Mouse (Mus musculus): ENCODE data around the gene Igfbpl1. TPM values are rescaled to one million over a fixed set of nuclear protein-coding genes. Genes with fewer than 3 reads are reported as not detected.

Gene Igfbpl1
- polyA plus RNA-seq, 1 experiment from 2014 or later = not detected

DNA sequence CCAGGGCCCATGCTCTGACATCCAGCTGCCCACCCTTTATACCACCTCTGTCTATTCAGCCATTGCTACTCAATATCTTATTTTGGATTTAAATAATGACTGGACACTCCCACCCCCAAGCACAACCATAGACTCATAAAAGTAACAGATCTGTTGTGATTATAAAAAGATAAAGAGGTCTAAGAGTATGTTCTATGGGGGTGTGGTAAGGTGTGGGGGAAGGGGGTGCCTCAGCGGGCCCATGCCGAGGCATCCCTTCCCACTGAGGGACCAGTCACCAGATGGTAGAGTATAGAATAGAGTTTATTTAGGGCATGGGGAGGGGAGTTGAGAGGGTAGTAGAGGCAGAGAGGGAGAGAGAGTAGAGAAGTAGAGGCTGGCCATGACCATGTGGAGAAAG is 36.7 kb downstream of the Igfbpl1 start:
- no peak for ATAC-seq
- peaks cover 29% of the 10 kb centered on the region; the same call in 1 of the 2 replicates for H3K27me3 ChIP-seq (replicated peaks)
- H3K9me3 ChIP-seq (replicated peaks) = no peaks in the 10 kb centered on the region
- WGBS (ENCODE audit: insufficient replicate concordance) = 76% methylated on average over 2 of the region's 2 CpGs
- H3K27ac ChIP-seq = peak overlapping the region; percentile 53; the same call in 1 of the 2 replicates
- no peaks in the 10 kb centered on the region for H3K36me3 ChIP-seq
- H3K4me2 ChIP-seq = no peak overlapping the region
- peaks cover 5% of the 10 kb centered on the region for H3K4me1 ChIP-seq
- no peak overlapping the region for H3K9ac ChIP-seq
- H3K4me3 ChIP-seq = no peak overlapping the region

DNA sequence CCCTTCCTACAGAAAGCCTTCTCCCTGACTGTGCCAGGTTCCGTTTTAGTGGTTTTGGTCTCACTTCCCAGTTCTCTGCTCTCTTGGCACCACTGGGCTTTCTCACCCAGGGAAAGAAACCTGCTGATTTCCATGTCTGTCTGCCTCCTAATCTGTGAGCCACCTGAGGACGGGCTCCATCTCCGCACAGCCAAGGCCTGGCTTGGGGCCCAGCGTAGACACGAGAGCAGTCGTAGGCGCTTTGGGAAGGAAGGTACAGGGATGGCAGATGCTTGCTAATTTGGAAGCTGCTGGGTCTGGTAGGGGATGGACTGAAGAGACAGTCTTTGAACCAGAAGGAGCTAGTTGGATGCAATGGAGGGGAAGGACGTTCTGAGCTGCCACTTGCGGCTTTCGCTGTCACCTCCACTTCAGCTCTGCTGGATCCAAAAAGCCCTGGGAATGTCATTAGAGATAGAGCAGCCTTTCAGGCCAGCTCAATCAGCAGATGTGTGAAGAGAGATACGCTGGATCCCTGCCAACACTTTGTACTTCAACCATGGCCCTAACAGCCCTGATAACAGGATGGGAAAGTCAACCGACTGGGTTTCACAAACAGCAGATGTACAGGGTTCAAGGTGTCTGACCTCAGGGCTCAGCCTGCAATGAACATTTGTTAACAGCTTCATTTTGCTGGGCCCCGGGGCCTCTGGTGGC is 37.3 kb downstream of the Igfbpl1 start:
- Histone ChIP-seq H3K27me3 (replicated peaks) (peaks cover 27% of the 10 kb centered on the region; the same call in 1 of the 2 replicates), H3K4me1 (peaks cover 9% of the 10 kb centered on the region), H3K27ac (peak overlapping the region; percentile 53; the same call in 1 of the 2 replicates), H3K9me3 (replicated peaks) (no peaks in the 10 kb centered on the region), H3K36me3 (no peaks in the 10 kb centered on the region), H3K9ac (no peak overlapping the region), H3K4me2 (no peak overlapping the region), H3K4me3 (no peak overlapping the region)
- ATAC-seq = peak; percentile 75
- WGBS (ENCODE audit: insufficient replicate concordance) = 43% methylated on average over 13 of the region's 13 CpGs

DNA sequence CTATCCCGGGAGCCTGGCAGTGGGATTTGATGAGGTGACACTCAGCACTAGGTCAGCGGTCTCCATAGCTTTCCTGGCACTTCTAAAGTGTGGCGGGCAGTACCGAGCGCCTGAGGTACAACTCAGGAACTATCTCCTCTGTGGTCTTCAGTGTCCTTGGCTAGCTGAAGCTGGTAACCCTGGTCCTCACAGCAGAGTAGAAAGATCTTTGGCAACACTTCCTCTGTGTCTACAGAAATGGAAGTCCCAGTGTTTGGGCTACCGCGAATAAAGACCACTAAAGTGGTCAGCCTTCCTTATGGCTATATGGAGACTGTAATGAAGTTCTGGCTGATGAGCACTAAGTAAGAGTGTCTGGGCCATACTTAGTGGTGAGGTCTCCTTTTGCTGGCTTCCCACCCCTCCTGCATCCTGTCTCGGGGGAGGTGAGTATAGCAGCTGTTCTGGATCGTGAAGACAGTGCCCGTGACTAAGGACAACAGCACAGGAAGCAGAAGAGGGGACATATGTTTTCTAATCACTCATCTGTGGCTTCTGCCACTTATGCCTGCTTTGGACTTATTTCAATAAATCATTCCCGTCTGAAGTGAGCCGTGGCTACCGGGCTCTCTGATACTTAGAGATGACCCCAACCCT is 38.2 kb downstream of the Igfbpl1 start:
- peaks cover 19% of the 10 kb centered on the region; the same call in 1 of the 2 replicates for H3K27me3 ChIP-seq (replicated peaks)
- H3K4me2 ChIP-seq = no peak overlapping the region
- no peak overlapping the region for H3K27ac ChIP-seq

DNA sequence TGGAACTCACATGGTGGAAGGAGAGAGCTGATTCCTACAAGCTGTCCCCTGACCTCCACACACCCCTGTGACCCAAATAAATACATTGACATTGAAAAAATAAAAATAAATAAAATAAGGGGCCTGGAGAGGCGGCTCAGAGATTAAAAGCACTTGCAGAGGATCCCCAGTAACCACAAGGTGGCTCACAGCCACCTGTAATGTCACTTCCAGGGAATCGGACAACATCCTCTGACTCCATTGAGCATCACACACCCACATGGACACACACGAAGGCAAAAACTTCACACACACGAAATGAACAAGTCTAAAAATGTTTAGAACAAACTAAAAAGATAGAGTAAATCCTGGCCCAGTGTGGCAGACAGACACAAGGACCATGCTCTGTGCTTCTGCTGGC is 40.0 kb downstream of the Igfbpl1 start:
- 44% methylated on average over 4 of the region's 4 CpGs for WGBS (ENCODE audit: insufficient replicate concordance)
- Histone ChIP-seq H3K4me2 (no peak overlapping the region), H3K9ac (no peak overlapping the region), H3K4me3 (no peak overlapping the region), H3K4me1 (peaks cover 9% of the 10 kb centered on the region), H3K27me3 (replicated peaks) (peaks cover 10% of the 10 kb centered on the region; the same call in 1 of the 2 replicates), H3K9me3 (replicated peaks) (no peaks in the 10 kb centered on the region), H3K27ac (no peak overlapping the region), H3K36me3 (no peaks in the 10 kb centered on the region)
- ATAC-seq = no peak

More for the DNA sequence above, 38.2 kb downstream of the Igfbpl1 start:
- Histone ChIP-seq H3K4me1 (peaks cover 9% of the 10 kb centered on the region), H3K36me3 (no peaks in the 10 kb centered on the region), H3K9me3 (replicated peaks) (no peaks in the 10 kb centered on the region), H3K9ac (no peak overlapping the region), H3K4me3 (no peak overlapping the region)
- WGBS (ENCODE audit: insufficient replicate concordance) = 58% methylated on average over 13 of the region's 13 CpGs
- no peak for ATAC-seq

DNA sequence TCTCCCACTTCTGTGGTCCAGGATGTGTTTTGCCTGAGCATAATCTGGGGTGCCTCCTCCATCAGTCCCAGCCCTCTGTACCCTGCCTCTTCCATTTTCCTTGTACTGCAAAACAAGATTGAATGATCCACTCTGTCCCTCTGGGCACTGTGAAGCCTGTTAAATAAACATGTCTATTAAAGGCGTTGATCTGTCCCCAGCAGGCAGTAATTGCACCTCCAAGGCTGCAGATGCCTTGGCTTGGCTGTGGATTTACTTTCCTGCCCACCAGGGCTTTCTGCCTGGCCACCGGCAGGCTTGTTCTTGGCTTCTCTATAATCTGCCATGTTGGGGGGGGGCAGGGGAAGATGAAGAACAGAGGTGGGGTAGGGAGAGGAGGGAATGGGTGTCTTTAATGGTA is 40.8 kb downstream of the Igfbpl1 start:
- H3K27ac ChIP-seq = no peak overlapping the region
- no peak overlapping the region for H3K9ac ChIP-seq
- H3K4me3 ChIP-seq = no peak overlapping the region
- H3K36me3 ChIP-seq = no peaks in the 10 kb centered on the region
- H3K4me2 ChIP-seq = no peak overlapping the region
- peaks cover 10% of the 10 kb centered on the region; the same call in 1 of the 2 replicates for H3K27me3 ChIP-seq (replicated peaks)
- H3K4me1 ChIP-seq = peaks cover 9% of the 10 kb centered on the region
- no peaks in the 10 kb centered on the region for H3K9me3 ChIP-seq (replicated peaks)
- WGBS (ENCODE audit: insufficient replicate concordance) = 28% methylated on average over 2 of the region's 2 CpGs
- ATAC-seq = no peak

DNA sequence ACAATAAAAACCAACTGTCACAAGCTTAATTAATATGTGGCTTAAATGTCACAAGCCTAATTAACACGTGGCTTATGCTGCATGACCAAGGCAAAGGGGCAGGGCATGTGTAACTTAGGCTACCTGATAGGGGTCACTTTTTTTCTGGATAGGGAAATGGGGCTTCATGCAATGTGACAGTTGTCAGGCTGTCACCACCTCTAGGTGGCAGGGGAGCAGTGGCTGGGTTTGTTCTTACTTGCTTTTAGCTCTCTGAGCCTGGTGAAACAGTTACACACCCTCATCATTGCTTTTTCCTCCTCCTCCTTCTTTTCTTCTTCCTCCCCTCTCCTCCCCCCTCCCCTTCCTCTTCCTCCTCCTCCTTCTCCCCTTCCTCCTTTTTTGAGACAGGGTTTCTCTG is 43.1 kb downstream of the Igfbpl1 start:
- H3K9ac ChIP-seq = no peak overlapping the region
- H3K4me2 ChIP-seq = no peak overlapping the region
- no peak for ATAC-seq
- H3K27ac ChIP-seq = no peak overlapping the region
- H3K36me3 ChIP-seq = no peaks in the 10 kb centered on the region
- H3K9me3 ChIP-seq (replicated peaks) = no peaks in the 10 kb centered on the region
- H3K4me3 ChIP-seq = no peak overlapping the region
- WGBS (ENCODE audit: insufficient replicate concordance) = 33% methylated on average over 1 of the region's 1 CpGs
- peaks cover 10% of the 10 kb centered on the region; the same call in 1 of the 2 replicates for H3K27me3 ChIP-seq (replicated peaks)
- 0 out of 2 replicates have a peak, but pooled peaks cover 4% of the 10 kb centered on the region for H3K4me1 ChIP-seq

DNA sequence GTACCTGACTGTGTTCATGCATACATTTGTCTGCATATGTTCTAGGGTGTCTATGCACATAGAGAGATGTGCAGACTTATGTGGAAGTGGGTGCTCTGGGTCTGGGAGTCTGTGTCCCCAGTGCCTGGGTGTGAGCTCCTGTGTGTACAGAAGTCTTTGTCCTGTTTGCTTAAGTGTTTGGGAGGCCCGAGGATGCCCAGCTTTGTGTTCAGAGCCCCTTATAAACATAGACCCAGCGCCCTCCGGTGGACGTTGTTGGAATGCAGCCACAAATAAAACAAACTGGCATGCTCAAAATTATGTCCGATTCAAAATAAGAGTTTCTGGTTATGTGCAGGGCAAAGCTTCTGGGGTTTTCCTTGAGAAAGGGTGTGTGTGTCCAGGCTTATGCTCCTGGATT is 55.1 kb downstream of the Igfbpl1 start:
- Histone ChIP-seq H3K27me3 (replicated peaks) (peaks cover 49% of the 10 kb centered on the region), H3K27ac (no peak overlapping the region), H3K4me2 (no peak overlapping the region), H3K4me3 (no peak overlapping the region), H3K36me3 (no peaks in the 10 kb centered on the region), H3K9ac (no peak overlapping the region), H3K4me1 (peaks cover 23% of the 10 kb centered on the region), H3K9me3 (replicated peaks) (no peaks in the 10 kb centered on the region)
- no peak for ATAC-seq
- 5% methylated on average over 5 of the region's 5 CpGs for WGBS (ENCODE audit: insufficient replicate concordance)

DNA sequence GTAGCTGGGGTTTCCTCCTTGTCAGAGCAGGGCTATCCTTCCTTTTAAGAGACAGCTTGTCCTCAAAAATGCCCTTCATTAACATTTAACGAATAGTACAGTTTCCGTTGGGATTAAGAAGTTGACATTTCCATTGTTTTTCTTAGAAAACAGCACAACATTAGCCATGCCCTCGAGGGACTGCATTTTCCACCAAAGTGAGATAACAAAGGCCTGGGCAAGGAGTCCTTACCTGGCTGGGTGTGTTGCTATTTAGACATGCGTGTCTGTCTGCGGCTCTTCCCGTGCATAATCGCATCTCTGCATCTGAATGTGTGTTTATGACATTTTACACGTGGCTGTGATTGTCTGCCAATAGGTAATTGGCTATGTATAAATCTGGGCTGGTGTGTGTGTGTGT is 55.5 kb downstream of the Igfbpl1 start:
- H3K9me3 ChIP-seq (replicated peaks) = no peaks in the 10 kb centered on the region
- H3K4me3 ChIP-seq = no peak overlapping the region
- H3K27me3 ChIP-seq (replicated peaks) = peaks cover 53% of the 10 kb centered on the region
- no peak overlapping the region for H3K9ac ChIP-seq
- no peak overlapping the region for H3K4me2 ChIP-seq
- H3K36me3 ChIP-seq = no peaks in the 10 kb centered on the region
- ATAC-seq = no peak
- H3K27ac ChIP-seq = no peak overlapping the region
- WGBS (ENCODE audit: insufficient replicate concordance) = 29% methylated on average over 8 of the region's 8 CpGs
- H3K4me1 ChIP-seq = peaks cover 26% of the 10 kb centered on the region

DNA sequence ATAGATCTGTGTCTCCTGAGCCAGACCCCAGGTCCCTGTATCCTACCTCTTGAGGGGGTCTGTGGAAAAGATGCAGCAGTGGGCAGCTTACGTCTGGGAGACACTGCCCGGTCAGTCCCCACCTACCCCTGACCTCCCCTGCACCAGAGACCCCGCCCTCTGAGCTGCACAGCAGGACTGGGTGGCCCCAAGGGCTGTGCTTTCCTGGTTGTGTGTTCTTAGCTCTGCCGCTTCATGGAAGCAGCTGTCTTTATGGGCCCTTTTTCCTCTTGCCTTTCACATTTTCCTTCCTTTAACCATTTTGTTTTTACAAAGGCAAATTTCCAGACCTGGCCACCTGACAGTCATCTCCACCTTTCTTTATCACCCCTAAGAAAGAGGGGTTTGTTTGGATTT is 56.1 kb downstream of the Igfbpl1 start:
- H3K4me2 ChIP-seq = no peak overlapping the region
- no peak overlapping the region for H3K4me3 ChIP-seq

DNA sequence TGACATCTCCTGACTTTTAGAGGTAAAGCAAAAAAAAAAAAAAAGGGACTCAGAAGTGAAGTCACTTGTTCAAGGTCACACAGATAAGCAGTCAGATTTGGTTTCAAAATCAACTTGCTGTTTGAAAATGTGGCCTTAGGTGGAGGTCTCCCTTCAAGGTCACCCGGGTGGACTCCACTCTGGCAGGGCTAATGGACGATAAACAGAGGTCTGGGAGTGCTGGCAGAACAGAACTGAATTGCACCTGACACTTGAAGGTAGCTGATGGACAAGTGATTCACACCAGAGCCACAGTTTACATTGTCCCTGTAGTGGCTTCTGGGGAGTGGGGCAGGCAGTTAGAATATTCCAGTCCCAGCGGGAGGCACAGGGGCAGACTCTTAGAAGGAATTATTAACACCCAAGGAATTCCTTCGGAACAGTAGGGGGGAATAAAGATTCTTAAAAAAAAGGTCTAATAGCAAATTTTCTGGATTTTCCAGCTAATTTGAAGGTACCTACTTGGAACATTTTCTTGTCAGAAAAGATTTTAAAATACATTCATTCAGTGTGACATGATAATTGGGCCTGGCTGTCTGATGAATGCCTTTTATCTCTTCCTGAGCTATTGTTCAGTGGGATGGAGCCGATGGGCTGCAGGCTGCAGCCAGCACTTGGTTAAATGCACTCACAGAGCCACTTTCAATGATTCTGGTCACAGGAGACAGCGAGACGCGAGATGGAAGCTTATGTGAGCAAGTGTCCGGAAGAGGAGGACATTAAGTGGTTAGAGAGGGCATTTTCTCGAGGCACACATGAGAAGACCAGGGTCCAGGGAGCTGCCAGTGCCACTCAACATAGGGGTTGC is 56.7 kb downstream of the Igfbpl1 start:
- Histone ChIP-seq H3K4me1 (peaks cover 37% of the 10 kb centered on the region), H3K27me3 (replicated peaks) (peaks cover 65% of the 10 kb centered on the region), H3K4me2 (no peak overlapping the region), H3K9ac (no peak overlapping the region), H3K27ac (no peak overlapping the region), H3K4me3 (no peak overlapping the region), H3K9me3 (replicated peaks) (no peaks in the 10 kb centered on the region), H3K36me3 (no peaks in the 10 kb centered on the region)
- WGBS (ENCODE audit: insufficient replicate concordance) = 22% methylated on average over 10 of the region's 10 CpGs
- no peak for ATAC-seq

More for the DNA sequence above, 56.1 kb downstream of the Igfbpl1 start:
- 30% methylated on average over 4 of the region's 4 CpGs for WGBS (ENCODE audit: insufficient replicate concordance)
- no peaks in the 10 kb centered on the region for H3K9me3 ChIP-seq (replicated peaks)
- no peak for ATAC-seq
- no peak overlapping the region for H3K27ac ChIP-seq
- H3K4me1 ChIP-seq = peaks cover 31% of the 10 kb centered on the region
- H3K9ac ChIP-seq = no peak overlapping the region
- H3K36me3 ChIP-seq = no peaks in the 10 kb centered on the region
- peaks cover 59% of the 10 kb centered on the region for H3K27me3 ChIP-seq (replicated peaks)

DNA sequence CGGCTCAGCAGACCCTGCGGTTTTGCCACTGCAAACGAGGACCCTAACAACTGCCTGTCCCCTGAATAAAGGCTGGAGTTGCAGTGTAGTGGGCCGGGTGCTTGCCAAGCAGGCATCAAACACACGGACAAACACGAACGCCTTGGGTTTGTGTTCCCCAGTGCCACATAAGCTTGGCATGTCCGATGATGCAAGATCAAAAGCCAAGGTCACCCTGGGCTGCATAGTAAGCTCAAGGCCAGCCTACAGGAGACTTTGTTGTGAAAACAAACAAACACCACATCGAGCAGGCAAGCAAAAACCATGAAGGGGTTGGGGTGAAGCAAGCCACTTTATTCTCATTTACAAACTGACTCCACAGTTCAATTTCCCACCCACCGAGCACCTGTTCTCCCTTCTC is 57.6 kb downstream of the Igfbpl1 start:
- H3K4me3 ChIP-seq = no peak overlapping the region
- H3K27ac ChIP-seq = no peak overlapping the region
- no peak overlapping the region for H3K4me2 ChIP-seq
- 43% methylated on average over 10 of the region's 10 CpGs for WGBS (ENCODE audit: insufficient replicate concordance)
- no peak for ATAC-seq
- no peak overlapping the region for H3K9ac ChIP-seq
- peaks cover 73% of the 10 kb centered on the region for H3K27me3 ChIP-seq (replicated peaks)
- peaks cover 46% of the 10 kb centered on the region for H3K4me1 ChIP-seq
- no peaks in the 10 kb centered on the region for H3K9me3 ChIP-seq (replicated peaks)
- H3K36me3 ChIP-seq = no peaks in the 10 kb centered on the region
